Mouse (Mus musculus): ENCODE results near the gene Xirp1.

- no peak for TF ChIP-seq CTCF (IDR thresholded peaks at IDR 0.05; ENCODE audit: extremely low read depth, insufficient read depth, low read length)
- TF ChIP-seq POLR2A (IDR thresholded peaks at IDR 0.05; ENCODE audit: extremely low read depth, insufficient read depth, low read length) = no peak
Observed at GRCm38 (mm10) chr9:119965186-119965585, 58.2 kb downstream of the Xirp1 start.
